Mouse (Mus musculus): ENCODE measurements around the gene Kif13a.

Gene Kif13a

DNA sequence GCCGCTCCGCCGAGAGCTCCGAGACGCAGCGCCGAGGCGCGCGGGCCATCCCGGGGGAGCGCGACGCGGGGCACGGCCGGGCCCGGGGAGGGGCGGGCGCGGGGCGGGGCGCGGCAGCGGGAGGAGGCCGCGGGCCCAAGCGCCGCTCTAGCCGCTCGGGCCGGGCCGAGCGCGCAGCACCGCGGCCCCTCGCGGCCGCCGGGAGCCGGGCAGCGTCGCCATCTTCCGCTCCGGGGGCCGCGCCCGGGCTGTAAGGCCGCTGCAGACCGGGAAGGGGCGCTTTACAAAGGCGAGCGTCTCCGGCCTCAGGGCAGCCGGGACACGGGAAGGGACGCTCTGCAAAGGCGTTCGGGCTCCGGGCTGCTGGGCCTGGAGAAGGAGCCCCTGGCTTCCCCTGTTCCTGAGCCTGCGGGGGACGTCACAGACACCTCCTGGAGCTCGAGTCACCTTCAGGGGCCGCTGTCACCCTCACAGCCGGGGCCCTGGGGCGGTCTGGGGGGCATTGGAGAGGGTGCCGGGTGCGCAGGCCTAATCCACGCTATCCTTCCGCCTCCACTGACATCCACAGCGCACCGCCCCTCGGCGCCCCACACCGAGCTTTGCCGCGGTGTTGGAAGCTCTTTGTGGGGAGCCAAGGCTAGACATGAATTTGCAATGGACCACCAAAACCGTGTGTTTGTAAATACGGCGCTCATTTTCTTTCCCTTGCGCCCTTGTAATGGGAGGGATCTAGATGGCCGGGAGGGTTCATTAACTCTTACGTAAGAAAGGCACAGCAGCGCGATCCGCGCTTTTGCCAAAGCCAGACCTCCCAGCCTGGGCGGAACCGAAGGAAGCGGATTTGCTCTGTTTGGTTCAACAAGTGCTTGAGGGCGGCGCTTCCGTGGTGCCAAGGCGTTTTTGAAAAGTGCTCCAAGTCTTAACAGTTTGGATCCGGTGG is at the start of gene Kif13a:
TSS of gene Kif13a (minus strand) at position 149 of the 940 bp plus-strand sequence.
- DNase-seq (ENCODE audit: low read depth), result peak; percentile 58

DNA sequence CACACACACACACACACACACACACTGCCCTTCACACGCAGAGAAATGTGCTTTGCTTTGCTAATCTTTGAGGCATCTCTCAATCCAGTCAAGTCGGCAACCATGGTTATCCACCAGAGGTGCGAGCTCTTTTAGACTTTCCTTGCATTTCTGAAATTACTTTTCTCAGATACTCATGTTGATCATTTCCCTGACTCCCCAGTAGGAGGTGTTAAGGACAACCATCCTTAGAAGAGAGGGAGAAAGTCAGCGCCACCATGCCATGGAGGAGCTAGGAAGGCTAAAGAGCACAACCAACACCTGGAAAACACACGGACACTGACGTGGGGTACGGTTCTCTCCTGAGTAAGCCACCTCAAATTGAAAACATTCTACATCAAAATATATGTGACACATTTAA is 46.9 kb upstream of the Kif13a start:
- no peak for DNase-seq (ENCODE audit: low read depth)

DNA sequence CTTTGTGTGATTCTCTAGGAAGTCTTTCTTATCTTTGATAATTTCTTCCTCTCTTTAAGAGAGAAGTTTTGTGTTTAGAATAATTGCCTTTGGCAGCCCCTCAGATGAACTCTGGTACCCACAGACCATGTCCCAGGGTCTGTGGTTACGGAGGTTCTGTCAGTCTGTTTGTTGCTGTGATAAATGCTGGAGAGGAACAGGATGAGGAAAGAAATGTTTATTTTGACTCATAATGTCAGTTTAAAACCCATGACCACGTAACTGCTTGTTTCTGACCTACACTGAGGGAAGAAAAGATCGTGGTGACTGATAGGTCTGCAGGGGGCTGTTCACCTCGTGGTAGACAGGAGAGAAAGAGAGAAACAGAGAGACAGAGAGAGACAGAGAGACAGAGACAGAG is 46.3 kb upstream of the Kif13a start:
- no peak for DNase-seq (ENCODE audit: low read depth)

DNA sequence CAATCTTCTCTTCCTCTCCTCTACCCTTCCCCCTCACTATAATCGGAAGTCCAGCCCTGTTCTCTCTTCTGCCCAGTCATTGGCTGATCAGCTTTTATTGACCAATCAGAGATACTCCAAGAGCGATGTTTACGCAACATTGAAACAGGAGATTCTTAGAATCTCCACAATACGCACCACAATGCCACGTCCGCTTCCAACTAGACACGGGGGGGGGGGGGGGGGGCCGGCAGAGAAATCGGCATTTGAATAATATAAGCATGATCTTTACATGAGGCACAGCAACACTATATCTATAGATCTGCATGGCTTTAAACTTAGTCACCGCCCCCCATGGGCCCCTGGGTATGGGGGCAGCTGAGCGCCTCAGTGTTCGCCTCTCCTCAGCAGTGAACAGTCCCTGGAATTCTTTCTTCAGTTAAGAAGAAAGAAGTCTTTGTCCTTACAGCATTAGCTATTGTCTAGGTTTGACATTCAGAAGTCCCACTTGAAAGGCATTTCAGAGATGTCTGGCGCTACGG is 45.4 kb upstream of the Kif13a start:
- DNase-seq (ENCODE audit: low read depth), result no peak

DNA sequence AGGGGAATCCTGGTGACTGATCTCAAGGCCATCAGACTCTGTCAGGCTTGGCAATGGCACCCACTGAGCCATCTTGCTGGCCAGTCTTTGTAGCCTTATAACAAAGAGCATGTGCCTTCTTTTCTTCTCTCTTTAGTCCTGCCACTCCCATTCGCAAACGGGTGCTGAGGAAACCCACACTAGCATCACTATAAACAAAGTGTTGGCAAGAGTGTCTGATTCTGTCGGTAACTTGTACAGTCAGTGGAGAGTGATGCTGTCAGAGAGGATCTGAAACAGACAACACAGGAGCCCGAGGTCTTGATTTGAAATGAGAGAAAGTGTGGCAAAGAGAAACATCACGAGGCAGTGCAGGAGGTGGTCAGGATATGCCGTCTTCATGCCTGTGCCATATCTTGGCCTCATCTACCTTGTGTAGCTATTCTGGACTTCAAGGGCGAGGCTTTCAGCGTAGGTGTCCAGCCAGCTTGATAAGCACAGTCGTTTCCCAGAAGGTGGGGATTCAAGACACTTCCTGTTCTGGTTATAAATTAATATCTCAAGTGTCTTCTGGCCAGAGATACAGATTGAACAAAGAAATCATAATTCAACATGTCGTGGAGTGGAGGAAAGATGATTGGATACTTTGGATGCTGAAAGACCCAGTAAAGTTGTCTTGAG is 40.7 kb upstream of the Kif13a start:
- no peak for DNase-seq (ENCODE audit: low read depth)

DNA sequence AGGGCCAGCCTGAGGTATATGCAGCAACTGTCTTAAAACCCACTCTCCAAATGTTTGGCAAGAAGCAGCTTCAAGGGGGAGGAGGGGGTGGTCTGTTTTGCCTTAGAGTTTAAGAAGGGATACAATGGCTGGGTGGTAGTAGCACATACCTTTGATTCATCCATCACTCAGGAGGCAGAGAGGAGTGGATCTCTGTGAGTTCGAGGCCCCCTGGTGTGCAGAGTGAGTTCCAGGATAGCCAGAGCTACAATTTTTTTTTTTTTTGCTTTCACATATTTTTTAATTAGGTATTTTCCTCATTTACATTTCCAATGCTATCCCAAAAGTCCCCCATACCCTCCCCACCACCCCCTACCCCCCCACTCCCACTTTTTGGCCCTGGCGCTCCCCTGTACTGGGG is 39.0 kb upstream of the Kif13a start:
- no peak for DNase-seq (ENCODE audit: low read depth)

DNA sequence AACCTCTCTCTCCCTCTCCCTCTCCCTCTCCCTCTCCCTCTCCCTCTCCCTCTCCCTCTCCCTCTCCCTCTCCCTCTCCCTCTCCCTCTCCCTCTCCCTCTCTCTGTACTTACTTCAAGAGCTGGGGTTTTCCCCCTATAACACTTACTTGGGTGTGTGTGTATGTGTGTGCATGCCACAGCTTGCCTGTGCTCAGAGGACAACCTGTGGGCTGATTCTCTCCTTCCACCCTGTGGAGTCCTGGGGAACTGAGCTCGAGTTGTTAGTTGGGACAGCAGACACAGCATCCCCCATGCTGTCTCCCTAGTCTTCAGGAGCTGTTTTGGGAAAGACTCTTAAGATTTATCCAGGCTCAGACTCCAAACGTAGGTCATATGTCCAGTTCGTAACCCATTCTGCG is 37.6 kb upstream of the Kif13a start:
- no peak for DNase-seq (ENCODE audit: low read depth)

DNA sequence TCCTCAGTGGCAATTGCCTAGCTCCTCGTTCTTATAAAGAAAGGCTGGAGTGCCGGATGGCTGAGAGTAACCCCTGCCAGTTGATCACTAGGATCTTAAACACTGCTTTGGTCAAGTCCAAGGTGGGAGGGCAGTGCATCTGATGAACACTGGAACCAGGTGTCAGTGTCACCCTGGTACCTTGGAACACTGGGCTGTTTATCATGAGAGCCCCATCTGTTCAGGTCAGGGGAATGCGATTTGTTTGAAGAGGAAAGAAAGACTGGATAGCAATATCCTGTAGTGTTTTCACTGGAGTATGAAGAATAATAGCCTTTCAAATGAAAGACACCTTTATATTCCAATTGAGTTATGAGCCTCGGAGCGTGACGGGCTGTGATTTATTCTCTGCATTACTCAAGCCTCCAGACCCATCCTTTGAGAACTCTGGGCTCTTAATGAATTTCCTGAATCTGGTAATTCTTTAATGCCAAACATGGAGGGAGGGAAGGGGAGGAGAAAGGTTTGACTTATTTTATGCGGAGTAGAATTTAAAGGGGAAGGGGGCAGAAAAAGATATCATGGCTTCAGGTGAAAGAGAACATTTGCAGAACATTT is 31.3 kb upstream of the Kif13a start:
- DNase-seq (ENCODE audit: low read depth), result no peak

DNA sequence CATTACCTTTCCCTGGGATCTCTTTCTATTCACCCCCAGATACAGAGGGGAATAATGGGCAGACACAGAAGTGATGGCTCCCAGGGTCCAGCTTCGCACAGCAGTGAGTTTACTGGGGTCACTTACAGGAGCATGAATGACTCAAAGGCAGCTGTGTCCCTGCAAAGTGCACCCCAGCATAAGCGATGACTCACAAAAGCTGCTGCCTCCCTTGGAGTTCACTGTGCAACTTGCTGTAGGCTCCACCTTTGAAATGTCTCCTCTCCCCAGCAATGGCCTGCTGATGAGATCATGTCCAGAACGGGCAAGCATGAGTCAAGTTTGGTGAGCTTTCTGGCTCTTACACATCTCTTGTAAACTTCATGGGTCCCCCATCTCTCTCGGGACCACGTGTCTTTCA is 29.5 kb upstream of the Kif13a start:
- no peak for DNase-seq (ENCODE audit: low read depth)

DNA sequence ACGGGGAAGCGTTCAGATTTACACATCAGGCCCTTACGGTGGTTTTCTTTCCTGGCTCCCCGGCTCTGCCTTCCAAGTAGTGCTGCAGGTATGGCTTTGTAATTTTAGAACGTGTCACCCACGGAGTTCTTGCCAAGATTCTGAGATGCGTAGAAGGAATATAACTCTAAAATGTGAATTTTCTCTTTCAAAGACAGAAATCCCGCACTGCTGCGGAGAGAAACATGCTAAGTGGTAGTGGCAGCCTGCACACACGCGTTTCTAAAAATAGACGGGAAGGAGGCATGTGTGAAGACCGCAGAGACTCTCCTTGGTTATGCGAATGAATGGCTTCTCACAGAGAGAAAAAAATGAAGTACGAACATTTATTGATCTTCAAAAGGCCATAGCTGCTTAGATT is 21.5 kb upstream of the Kif13a start:
- DNase-seq (ENCODE audit: low read depth), result no peak

DNA sequence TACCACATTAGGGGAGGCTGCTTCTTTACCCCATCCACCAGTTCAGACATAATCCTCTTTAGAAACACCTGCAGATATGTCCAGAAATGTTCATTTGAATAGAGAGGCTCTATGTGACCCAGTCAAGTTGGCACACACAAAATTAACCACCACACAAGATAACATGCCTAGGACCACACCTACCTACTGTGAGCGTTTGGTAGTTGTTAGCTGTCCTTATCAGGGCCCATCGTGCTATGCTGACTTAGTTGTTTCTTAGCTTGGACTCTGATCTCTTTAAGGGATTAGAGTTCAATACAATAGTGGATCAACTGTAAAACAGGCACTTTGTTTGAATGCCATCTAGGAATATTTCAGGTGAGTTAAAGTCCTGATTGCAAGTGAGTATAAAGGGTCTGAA is 20.1 kb upstream of the Kif13a start:
- no peak for DNase-seq (ENCODE audit: low read depth)

DNA sequence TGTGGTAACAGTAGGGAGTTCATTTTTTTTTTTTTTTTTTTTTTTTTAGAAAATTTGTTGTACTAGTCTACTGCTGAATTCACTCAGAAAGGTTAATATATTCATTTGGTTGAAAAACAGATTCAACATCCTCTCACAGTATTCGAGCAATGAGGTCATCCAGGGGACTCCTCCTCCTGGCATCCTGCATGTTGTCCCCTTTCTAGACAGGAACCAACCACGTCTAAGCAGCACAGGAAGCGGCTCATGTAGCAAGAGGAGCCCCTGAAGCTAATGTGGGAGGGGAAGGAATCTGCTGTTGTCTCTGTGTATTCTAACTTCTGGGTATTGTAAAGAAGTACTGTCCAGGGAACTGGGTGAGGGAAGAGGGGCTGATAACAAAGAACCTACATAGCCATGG is 18.4 kb upstream of the Kif13a start:
- DNase-seq (ENCODE audit: low read depth), result no peak

DNA sequence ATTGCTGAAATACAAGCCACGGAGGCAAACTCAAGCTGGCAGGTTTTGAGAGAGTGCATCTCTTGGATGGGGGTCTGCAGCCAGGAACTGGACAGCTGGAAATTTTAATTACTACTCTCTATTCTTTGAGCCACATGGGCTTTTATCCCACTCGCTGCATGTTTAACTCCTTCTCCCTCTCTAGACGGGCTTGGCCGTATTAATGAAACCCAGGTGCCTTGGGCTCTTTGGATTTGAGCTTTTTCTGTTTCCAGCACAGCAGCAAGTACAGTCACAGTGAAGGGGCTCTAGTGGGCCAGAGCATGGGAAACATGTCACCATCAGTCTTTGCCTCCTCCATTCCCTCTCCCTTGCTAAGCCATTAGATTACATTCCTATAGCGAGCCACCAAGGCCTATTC is 16.4 kb upstream of the Kif13a start:
- no peak for DNase-seq (ENCODE audit: low read depth)

DNA sequence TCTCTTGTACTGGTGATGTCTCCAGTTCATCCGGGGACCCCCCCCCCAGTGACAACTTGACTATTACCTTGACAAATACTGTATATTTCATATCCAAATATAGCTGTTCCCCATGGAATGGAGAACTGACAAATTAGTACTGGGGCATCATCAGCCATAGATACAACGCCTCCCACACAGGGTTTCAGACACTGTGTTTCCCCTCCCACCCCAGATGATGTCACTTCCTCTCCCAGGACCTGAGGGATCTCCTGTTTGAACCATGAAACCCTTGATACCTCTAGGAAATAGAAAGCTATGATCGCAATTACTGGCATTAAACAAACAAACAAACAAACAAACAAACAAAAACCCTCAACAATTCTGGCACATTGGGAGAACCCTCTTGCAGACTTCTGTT is 15.6 kb upstream of the Kif13a start:
- DNase-seq (ENCODE audit: low read depth), result no peak

DNA sequence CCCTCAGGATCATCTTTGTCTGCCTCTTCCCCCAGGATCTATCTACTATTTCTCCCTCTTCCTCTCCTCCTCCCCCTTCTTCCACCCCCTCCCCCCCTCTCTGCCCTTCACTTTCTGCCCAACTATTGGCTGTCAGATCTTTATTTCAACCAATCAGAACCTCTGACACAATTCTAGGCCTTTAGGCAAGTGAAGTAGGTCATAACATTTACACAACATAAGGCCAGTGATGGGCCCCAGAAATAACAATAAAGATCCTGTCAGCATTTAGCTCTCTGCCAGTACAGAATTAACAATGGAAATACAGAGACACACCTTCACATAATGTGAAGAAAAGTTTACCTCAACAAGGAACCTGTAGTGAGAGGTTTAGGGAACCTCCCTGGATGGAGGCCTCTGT is 13.6 kb upstream of the Kif13a start:
- no peak for DNase-seq (ENCODE audit: low read depth)

DNA sequence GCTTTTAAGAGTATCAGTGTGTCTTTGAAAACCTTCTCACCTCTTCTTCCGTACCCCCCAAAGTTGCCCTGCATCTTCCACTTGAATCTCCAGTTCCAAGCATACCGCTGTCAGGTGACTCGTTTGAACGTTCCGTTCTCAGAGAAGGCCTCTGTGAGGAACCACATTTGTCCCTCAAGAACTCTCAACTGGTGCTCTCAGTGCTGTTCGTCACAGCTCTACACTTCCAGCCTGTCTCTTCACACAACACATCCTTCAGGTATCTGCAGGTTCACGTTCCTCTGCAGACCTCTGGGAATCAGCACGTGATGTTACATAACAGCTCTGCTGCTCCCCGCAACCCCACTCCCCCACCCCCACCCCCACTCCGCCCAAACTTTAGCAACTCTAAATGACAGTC is 4.4 kb upstream of the Kif13a start:
- DNase-seq (ENCODE audit: low read depth), result no peak

DNA sequence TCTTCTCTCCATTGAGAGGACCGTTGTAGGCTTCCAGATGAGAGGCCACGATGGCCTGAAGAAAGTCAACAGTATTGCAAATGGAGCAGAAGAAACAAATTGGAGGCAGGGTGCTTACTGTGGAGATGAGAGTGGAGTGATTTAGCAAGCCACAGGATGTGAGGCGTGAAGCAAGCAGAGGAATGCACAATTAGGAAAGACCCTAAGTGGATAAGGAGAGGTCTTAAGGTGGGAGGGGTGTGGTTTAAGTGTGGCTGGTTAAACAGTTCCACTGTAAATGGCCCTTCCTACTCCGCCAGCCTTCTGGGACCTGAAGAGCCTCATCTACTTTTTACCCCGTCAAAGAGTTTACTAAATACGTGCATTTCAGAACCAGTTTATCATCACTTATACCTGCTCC is 3.2 kb upstream of the Kif13a start:
- DNase-seq (ENCODE audit: low read depth), result no peak

DNA sequence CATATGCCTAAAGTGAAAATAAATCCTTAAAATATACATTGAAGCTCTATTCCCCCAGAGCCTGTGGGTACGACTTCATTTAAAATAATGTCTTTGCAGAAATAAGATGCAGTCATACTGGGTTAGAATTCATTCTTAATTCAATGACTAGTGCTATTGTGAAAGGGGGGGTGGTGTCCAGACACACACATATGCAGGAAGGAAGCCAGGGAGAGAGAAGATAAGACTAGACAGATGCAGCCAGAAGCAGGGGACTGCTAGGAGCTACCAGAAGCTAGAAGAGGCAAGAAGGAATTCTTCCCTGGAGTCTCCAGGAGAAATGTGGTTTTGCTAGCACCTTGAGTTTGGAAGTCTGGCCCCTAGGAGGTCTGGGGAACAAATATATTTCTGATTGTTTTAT is 2.4 kb upstream of the Kif13a start:
- DNase-seq (ENCODE audit: low read depth), result no peak

DNA sequence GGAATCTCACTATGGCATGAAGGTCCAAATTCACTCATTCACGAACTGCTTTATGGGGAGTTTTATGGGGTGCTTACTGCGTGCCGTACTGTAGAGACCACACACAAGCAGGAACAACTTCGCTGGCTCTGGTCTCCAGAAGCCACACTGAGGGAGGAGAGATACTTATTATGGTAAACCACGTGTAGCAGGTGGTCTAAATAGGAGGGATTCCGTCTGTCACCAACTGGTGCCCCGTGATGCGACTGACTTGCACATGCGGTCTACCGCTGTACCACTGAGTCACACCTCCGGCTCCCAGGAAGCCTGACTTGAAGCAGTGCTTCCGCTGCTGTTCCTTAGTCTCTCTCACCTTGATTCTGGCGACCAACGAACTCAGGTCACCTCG is 986 bp upstream of the Kif13a start:
- DNase-seq (ENCODE audit: low read depth), result peak; percentile 43

DNA sequence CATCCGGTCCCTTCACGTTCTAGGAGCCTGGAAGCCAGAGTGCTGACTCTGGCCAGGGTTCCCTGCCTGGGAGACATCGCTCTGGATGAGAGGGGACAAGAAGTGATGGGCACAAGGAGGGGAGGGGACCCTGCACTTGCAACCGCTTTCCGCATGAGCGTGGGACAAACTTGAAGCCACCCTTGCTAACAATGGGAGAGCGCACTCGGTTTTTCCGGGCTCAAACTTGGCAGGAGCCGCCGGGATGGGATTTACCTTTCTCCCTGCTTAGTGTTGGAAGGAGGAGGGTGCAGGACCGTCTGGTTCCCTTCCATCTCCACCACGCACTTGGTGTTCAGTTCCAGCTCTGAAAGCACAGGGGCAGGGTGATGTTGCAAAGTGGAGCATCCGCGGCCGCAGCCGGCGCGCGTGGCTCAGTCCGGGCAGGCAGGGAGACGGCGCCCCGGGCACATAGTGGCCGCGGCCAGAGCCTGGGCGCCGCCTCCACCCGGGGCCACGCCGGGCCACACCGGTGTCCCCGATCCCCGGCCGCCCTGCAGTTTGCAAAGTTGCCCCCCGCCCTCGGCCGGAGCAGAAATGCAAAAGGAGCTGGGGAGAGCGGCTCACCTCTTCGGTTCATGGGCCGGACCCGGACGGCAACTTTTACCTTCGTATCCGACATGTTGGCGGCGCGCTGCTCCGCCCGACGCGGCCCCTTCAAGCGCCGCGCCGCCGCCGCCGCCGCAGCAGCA is 541 bp downstream of the Kif13a start:
- peak; percentile 6 for DNase-seq (ENCODE audit: low read depth)

DNA sequence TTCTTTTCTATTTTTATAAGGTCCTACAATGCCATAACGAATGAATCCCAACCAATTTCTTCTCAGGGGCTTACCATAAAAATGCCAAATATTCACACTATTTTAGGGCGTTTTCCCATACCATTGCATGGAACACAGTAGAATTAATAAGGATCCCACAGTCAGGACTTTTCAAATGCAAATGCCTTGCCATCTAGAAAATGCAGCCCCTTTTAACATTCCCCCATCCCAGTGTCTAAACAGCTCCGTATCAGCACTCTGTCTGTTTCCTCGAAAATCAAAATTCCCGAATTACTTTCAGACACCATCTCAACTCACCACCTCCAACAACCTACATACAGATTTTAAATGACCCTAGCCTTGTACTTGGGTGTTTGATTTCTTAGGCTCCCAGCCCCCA is 1.3 kb downstream of the Kif13a start:
- DNase-seq (ENCODE audit: low read depth), result no peak

DNA sequence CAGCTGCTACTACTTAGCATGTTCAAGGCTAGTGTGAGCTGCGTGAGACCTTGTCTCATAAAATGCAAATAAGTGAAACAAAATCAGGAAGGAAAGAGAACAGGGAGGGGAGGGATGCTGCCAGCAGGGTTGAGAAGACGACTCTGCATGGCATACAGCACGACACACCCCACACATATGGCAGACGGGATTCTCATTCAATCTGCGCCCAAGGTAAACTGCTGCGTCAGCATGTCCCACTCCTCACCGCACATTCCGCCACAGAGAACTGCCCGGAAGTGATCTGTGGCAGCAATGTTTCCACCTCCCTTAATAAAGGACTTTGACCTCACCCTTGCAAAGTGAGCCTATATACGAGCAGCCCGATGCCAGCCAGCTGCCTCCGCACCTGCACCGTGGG is 4.0 kb downstream of the Kif13a start:
- DNase-seq (ENCODE audit: low read depth), result no peak

All from naive thymus-derived CD4-positive, alpha-beta T cell, adult 2 months (primary cell).